Mouse (Mus musculus): ENCODE data around the gene Fhdc1.

DNA sequence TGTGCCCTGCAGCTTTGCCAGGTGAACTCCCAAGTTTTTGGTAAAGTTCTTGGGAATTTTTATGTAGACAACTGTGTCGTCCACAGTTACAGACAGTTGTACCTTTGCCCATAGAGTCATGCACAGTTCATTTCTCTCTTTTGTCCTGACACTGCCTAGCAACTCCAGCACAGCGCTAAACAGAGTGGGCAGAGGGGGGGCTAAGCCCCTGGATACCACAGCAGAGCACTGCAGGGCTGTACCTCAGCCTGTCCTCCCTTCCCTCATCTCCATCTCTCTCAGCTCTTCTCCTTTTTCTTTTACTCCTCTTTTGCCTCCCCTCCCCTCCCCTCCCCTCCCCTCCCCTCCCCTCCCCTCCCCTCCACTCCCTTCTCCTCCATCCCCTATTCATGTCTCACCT, 77.5 kb downstream of the Fhdc1 start:
- TF ChIP-seq TAL1 (IDR thresholded peaks at IDR 0.05; ENCODE audit: low read length) = no peak
- TF ChIP-seq GATA1 (IDR thresholded peaks at IDR 0.05; ENCODE audit: low read length) = no peak
